Mouse (Mus musculus) kidney, postnatal 0 days (tissue): ENCODE results near the gene Foxf2. TPM values are rescaled to one million over a fixed set of nuclear protein-coding genes. Genes with fewer than 3 reads are reported as not detected.

Source experiments
- ATAC-seq: fragments of 200-750 bp; cut with Nextera tagmentation; replicated peaks from 2 replicates; pipeline ENCODE4 v1.8.0; 2017; ENCODE audit warnings: low read depth, moderate number of reproducible peaks, moderate TSS enrichment, moderate library complexity; ENCODE audit not compliant: low FRiP score
- DNase-seq: peaks from one replicate; pipeline ENCODE4 v3.0.0-alpha.2; 2016; ENCODE audit warnings: low spot score
- H3K27ac ChIP-seq: fragments of 300-500 bp; sonication (generic); 2 replicates; pipeline ENCODE4 v1.5.1; 2014; ENCODE audit warnings: mild to moderate bottlenecking
- H3K27me3 ChIP-seq: fragments of 300-500 bp; sonication (generic); 2 replicates; pipeline ENCODE4 v1.6.1; 2014; ENCODE audit warnings: low read length, mixed read lengths; ENCODE audit not compliant: insufficient read depth
- H3K36me3 ChIP-seq: fragments of 300-500 bp; sonication (generic); 2 replicates; pipeline ENCODE4 v1.6.1; 2014; ENCODE audit warnings: low read length, mixed read lengths; ENCODE audit not compliant: insufficient read depth
- H3K4me1 ChIP-seq: fragments of 300-500 bp; sonication (generic); replicated peaks from 2 replicates; pipeline ENCODE4 v1.6.1; 2014; ENCODE audit warnings: antibody characterized with exemption, low read length, mixed read lengths; ENCODE audit not compliant: insufficient read depth
- H3K4me2 ChIP-seq: fragments of 300-500 bp; sonication (generic); 2 replicates; pipeline ENCODE4 v1.6.1; 2014; ENCODE audit warnings: mild to moderate bottlenecking, low read length, moderate library complexity, mixed read lengths
- H3K4me3 ChIP-seq: fragments of 300-500 bp; sonication (generic); replicated peaks from 2 replicates; pipeline ENCODE4 v1.5.1; 2014; ENCODE audit warnings: low read depth, low read length
- H3K9ac ChIP-seq: fragments of 300-500 bp; sonication (generic); 2 replicates; pipeline ENCODE4 v1.6.1; 2014; ENCODE audit warnings: low read depth, low read length
- H3K9me3 ChIP-seq: fragments of 300-500 bp; sonication (generic); replicated peaks from 2 replicates; pipeline ENCODE4 v1.6.1; 2016; ENCODE audit warnings: low read length, inconsistent platforms, mixed read lengths
- CTCF ChIP-seq: IDR thresholded peaks from 2 replicates; pipeline ENCODE4 v1.5.1; 2016; ENCODE audit warnings: antibody characterized with exemption, low read depth, mild to moderate bottlenecking, moderate library complexity
- WGBS: fragments of 180-500 bp; shearing (Covaris S2); extraction: QIAGEN DNeasy Blood & Tissue Kit; methylation state at CpG from one replicate; pipeline ENCODE4 v1.1.7; 2014; 5-methylcytosine and 5-hydroxymethylcytosine counted together
- polyA plus RNA-seq: library from polyadenylated mRNA; unstranded; fragments of >200 nt; fragmentation: Nextera tagmentation; extraction: Ambion mirVana; gene quantifications from 2 replicates; pipeline ENCODE4 v1.2.1, GENCODE M21; 2015

Foxf2 gene
- polyA plus RNA-seq, 1 experiment from 2014 or later: not detected

- no peak overlapping the region for H3K4me2 ChIP-seq
- H3K4me3 ChIP-seq: no peak overlapping the region
- under 1% methylated on average over 13 of the region's 13 CpGs for WGBS
- H3K36me3 ChIP-seq: no peaks in the 10 kb centered on the region
- H3K27ac ChIP-seq: no peak overlapping the region
- no peaks in the 10 kb centered on the region for H3K4me1 ChIP-seq
- peak; percentile 90 for TF ChIP-seq CTCF
- ATAC-seq (peak; percentile 58; the same call in 1 of the 2 replicates), DNase-seq (peak; percentile 89)
- no peak overlapping the region for H3K9ac ChIP-seq
- H3K27me3 ChIP-seq: peaks cover 57% of the 10 kb centered on the region
- H3K9me3 ChIP-seq: no peaks in the 10 kb centered on the region
Observed at GRCm38 (mm10) chr13:31632450-31632849, 6.8 kb downstream of the Foxf2 start.

DNA sequence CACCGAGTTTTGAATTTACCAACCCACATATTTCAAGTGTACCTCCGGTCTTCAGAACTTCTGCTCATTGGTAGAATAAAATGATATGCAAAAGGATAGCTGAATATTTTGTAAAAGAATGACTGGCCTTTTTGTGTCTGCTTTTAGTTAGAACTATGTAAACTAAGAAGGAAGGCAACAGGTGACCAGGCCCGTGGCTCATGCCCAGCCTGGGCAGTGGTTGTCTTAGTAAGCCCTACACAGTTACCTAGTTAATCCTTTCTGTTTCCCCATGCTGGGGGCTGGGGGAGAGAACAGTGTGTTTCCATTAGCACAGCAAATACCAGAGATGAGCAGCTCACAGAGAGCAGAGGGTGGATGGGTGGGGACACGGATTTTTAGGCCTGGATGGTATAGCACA is 7.6 kb downstream of the Foxf2 start:
- Histone ChIP-seq H3K27me3 (peaks cover 48% of the 10 kb centered on the region), H3K4me2 (no peak overlapping the region)
- ATAC-seq: no peak

GRCm38 (mm10) chr13:31635546-31635945 is 9.9 kb downstream of the Foxf2 start:
- TF ChIP-seq CTCF: no peak
- DNase-seq: no peak
- no peak for ATAC-seq

More for the DNA sequence above, 7.6 kb downstream of the Foxf2 start:
- Histone ChIP-seq H3K27ac (no peak overlapping the region), H3K9me3 (no peaks in the 10 kb centered on the region), H3K4me3 (no peak overlapping the region), H3K36me3 (no peaks in the 10 kb centered on the region), H3K9ac (no peak overlapping the region), H3K4me1 (no peaks in the 10 kb centered on the region)
- 83% methylated on average over 4 of the region's 4 CpGs for WGBS
- TF ChIP-seq CTCF: no peak
- DNase-seq: no peak

GRCm38 (mm10) chr13:31641517-31641916 is 15.9 kb downstream of the Foxf2 start:
- no peak for ATAC-seq
- WGBS: 68% methylated on average over 5 of the region's 5 CpGs

More at GRCm38 (mm10) chr13:31635546-31635945, 9.9 kb downstream of the Foxf2 start:
- peaks cover 26% of the 10 kb centered on the region for H3K27me3 ChIP-seq
- no peaks in the 10 kb centered on the region for H3K4me1 ChIP-seq
- H3K36me3 ChIP-seq: no peaks in the 10 kb centered on the region
- no peak overlapping the region for H3K9ac ChIP-seq
- H3K27ac ChIP-seq: no peak overlapping the region
- H3K4me2 ChIP-seq: no peak overlapping the region
- 59% methylated on average over 4 of the region's 4 CpGs for WGBS
- H3K4me3 ChIP-seq: no peak overlapping the region
- H3K9me3 ChIP-seq: no peaks in the 10 kb centered on the region

GRCm38 (mm10) chr13:31652131-31652745 is 26.6 kb downstream of the Foxf2 start:
- no peak for TF ChIP-seq CTCF
- Histone ChIP-seq H3K36me3 (no peaks in the 10 kb centered on the region), H3K4me2 (no peak overlapping the region), H3K27me3 (no peaks in the 10 kb centered on the region), H3K27ac (no peak overlapping the region), H3K9ac (no peak overlapping the region), H3K4me3 (no peak overlapping the region), H3K9me3 (no peaks in the 10 kb centered on the region), H3K4me1 (0 out of 2 replicates have a peak, but pooled peaks cover 4% of the 10 kb centered on the region)
- DNase-seq (peak; percentile 69), ATAC-seq (peak; percentile 81; the same call in 1 of the 2 replicates)
- WGBS: 54% methylated on average over 20 of the region's 20 CpGs

More at GRCm38 (mm10) chr13:31641517-31641916, 15.9 kb downstream of the Foxf2 start:
- no peaks in the 10 kb centered on the region for H3K27me3 ChIP-seq
- H3K36me3 ChIP-seq: no peaks in the 10 kb centered on the region
- no peak for TF ChIP-seq CTCF
- no peak overlapping the region for H3K4me3 ChIP-seq
- H3K9me3 ChIP-seq: no peaks in the 10 kb centered on the region
- H3K9ac ChIP-seq: no peak overlapping the region
- DNase-seq: no peak
- H3K27ac ChIP-seq: no peak overlapping the region
- H3K4me1 ChIP-seq: no peaks in the 10 kb centered on the region
- H3K4me2 ChIP-seq: no peak overlapping the region

GRCm38 (mm10) chr13:31656249-31656648 is 30.6 kb downstream of the Foxf2 start:
- Histone ChIP-seq H3K9ac (no peak overlapping the region), H3K4me3 (no peak overlapping the region), H3K36me3 (no peaks in the 10 kb centered on the region), H3K9me3 (no peaks in the 10 kb centered on the region), H3K27me3 (no peaks in the 10 kb centered on the region), H3K4me1 (0 out of 2 replicates have a peak, but pooled peaks cover 4% of the 10 kb centered on the region), H3K4me2 (no peak overlapping the region), H3K27ac (no peak overlapping the region)
- ATAC-seq (no peak), DNase-seq (peak; percentile 38)
- peak; percentile 41; the same call in 1 of the 2 replicates for TF ChIP-seq CTCF
- WGBS: 69% methylated on average over 4 of the region's 4 CpGs
